ENCODE assay signal across 12 mouse cellular contexts in genomic region chr6:136683410-136684334, GRCm38 (mm10). TPM values are rescaled to one million over a fixed set of nuclear protein-coding genes. Genes with fewer than 3 reads are reported as not detected.
A peak's percentile ranks its signal among the peaks of the same experiment; 100 is the strongest.
DNase-seq lines count a peak whose midpoint lies in the region; ATAC-seq and TF ChIP-seq lines count a peak whose summit lies in the region.
"Had no signal": no experiment of that assay in that cellular context is flagged by ENCODE, and none has a peak within 500 bp of the region (broad histone marks: within the 10 kb centered on the region; RNA-seq: fewer than 3 reads in every experiment).

No protein-coding gene starts in this region.

- peak; percentile 1 for TF ChIP-seq CTCF in ES-Bruce4 (IDR thresholded peaks at IDR 0.05; ENCODE audit: low read depth, low read length)
- TF ChIP-seq CTCF in intestine, postnatal 0 days (IDR thresholded peaks at IDR 0.05; ENCODE audit: low read depth) = no peak

- DNase-seq in heart, adult 18-20 months = peak; percentile 23 to 63
- DNase-seq in spleen, adult 12 weeks (ENCODE audit: low spot score) = peak; percentile 29
- DNase-seq in left cerebral cortex, adult 8-10 months (ENCODE audit: low spot score in 2 of 2) = no peak
- DNase-seq in embryo, embryonic 10 days (ENCODE audit: low spot score) = no peak

- H3K4me1 ChIP-seq in heart, embryonic 11.5 days (ENCODE audit: control insufficient read depth, insufficient read depth, low read length) = 0 out of 2 replicates have a peak, but pooled peaks cover 3% of the 10 kb centered on the region
- peaks cover 2% of the 10 kb centered on the region for H3K4me1 ChIP-seq in ES-Bruce4 (ENCODE audit: control insufficient read depth, insufficient read depth, low read length)
- H3K4me1 ChIP-seq in liver, embryonic 12.5 days = 0 out of 2 replicates have a peak, but pooled peaks cover 4% of the 10 kb centered on the region
- no peaks in the 10 kb centered on the region for H3K4me1 ChIP-seq in intestine, postnatal 0 days (replicated peaks; ENCODE audit: control insufficient read depth, insufficient read depth, low read length)
- H3K4me1 ChIP-seq: embryonic facial prominence, embryonic 10.5 days; forebrain, embryonic 15.5 days; limb, embryonic 13.5 days had no signal

- no peak for ATAC-seq in heart, embryonic 11.5 days (replicated peaks; ENCODE audit: insufficient number of reproducible peaks, low FRiP score, low TSS enrichment)
- ATAC-seq in liver, embryonic 12.5 days = 0 out of 2 replicates have a peak, but pooled peaks have one; percentile 18
- no peak for ATAC-seq in intestine, postnatal 0 days
- ATAC-seq: forebrain, embryonic 15.5 days had no signal

- no peak for TF ChIP-seq POLR2A in ES-Bruce4 (IDR thresholded peaks at IDR 0.05; ENCODE audit: insufficient read depth, low read length)

- no peak overlapping the region for H3K4me3 ChIP-seq in heart, embryonic 11.5 days (ENCODE audit: low read depth, low read length)
- no peak overlapping the region for H3K4me3 ChIP-seq in ES-Bruce4 (ENCODE audit: low read depth, low read length)
- no peak overlapping the region for H3K4me3 ChIP-seq in liver, embryonic 12.5 days
- no peak overlapping the region for H3K4me3 ChIP-seq in intestine, postnatal 0 days (ENCODE audit: low read depth, low read length)
- H3K4me3 ChIP-seq: embryonic facial prominence, embryonic 10.5 days; forebrain, embryonic 15.5 days; limb, embryonic 13.5 days had no signal

- H3K9ac ChIP-seq in heart, embryonic 11.5 days (ENCODE audit: low read depth, low read length) = no peak overlapping the region
- no peak overlapping the region for H3K9ac ChIP-seq in ES-Bruce4 (ENCODE audit: low read depth, poor library complexity, severe bottlenecking)
- no peak overlapping the region for H3K9ac ChIP-seq in liver, embryonic 12.5 days
- no peak overlapping the region for H3K9ac ChIP-seq in intestine, postnatal 0 days (ENCODE audit: low read depth, low read length)
- H3K9ac ChIP-seq: forebrain, embryonic 15.5 days; limb, embryonic 13.5 days had no signal

- no peak overlapping the region for H3K27ac ChIP-seq in heart, embryonic 11.5 days (ENCODE audit: low read depth, low read length)
- H3K27ac ChIP-seq in ES-Bruce4 (ENCODE audit: insufficient read depth, low read length) = no peak overlapping the region
- no peak overlapping the region for H3K27ac ChIP-seq in liver, embryonic 12.5 days
- no peak overlapping the region for H3K27ac ChIP-seq in intestine, postnatal 0 days (ENCODE audit: low read depth, low read length)
- H3K27ac ChIP-seq: embryonic facial prominence, embryonic 10.5 days; forebrain, embryonic 15.5 days; kidney, postnatal 0 days; limb, embryonic 13.5 days had no signal

- H3K27me3 ChIP-seq in heart, embryonic 11.5 days (ENCODE audit: control insufficient read depth, insufficient read depth, low read length) = no peaks in the 10 kb centered on the region
- no peaks in the 10 kb centered on the region for H3K27me3 ChIP-seq in ES-Bruce4 (ENCODE audit: control insufficient read depth, insufficient read depth, low read length, poor library complexity, severe bottlenecking)
- no peaks in the 10 kb centered on the region for H3K27me3 ChIP-seq in liver, embryonic 12.5 days (replicated peaks)
- no peaks in the 10 kb centered on the region for H3K27me3 ChIP-seq in intestine, postnatal 0 days (replicated peaks; ENCODE audit: control insufficient read depth, insufficient read depth, low read length)
- H3K27me3 ChIP-seq: forebrain, embryonic 15.5 days; limb, embryonic 13.5 days had no signal

- H3K4me2 ChIP-seq in heart, embryonic 11.5 days = no peak overlapping the region
- no peak overlapping the region for H3K4me2 ChIP-seq in liver, embryonic 12.5 days
- H3K4me2 ChIP-seq in intestine, postnatal 0 days (replicated peaks; ENCODE audit: low read depth) = no peak overlapping the region
- H3K4me2 ChIP-seq: forebrain, embryonic 15.5 days; limb, embryonic 13.5 days had no signal

- no peaks in the 10 kb centered on the region for H3K36me3 ChIP-seq in heart, embryonic 11.5 days (ENCODE audit: control insufficient read depth, insufficient read depth, low read length)
- H3K36me3 ChIP-seq in ES-Bruce4 (ENCODE audit: control insufficient read depth, insufficient read depth, low read length, poor library complexity, severe bottlenecking) = no peaks in the 10 kb centered on the region
- H3K36me3 ChIP-seq in liver, embryonic 12.5 days = no peaks in the 10 kb centered on the region
- H3K36me3 ChIP-seq in intestine, postnatal 0 days (ENCODE audit: control insufficient read depth, insufficient read depth) = no peaks in the 10 kb centered on the region
- H3K36me3 ChIP-seq: embryonic facial prominence, embryonic 10.5 days; forebrain, embryonic 15.5 days; limb, embryonic 13.5 days had no signal

- 79% methylated on average over 11 of the region's 11 CpGs for WGBS in heart, embryonic 11.5 days (ENCODE audit: insufficient replicate concordance)
- 32% methylated on average over 11 of the region's 11 CpGs for WGBS in liver, embryonic 12.5 days (ENCODE audit: insufficient replicate concordance)
- 82% methylated on average over 11 of the region's 11 CpGs for WGBS in intestine, postnatal 0 days

- no peak for TF ChIP-seq EP300 in ES-Bruce4 (IDR thresholded peaks at IDR 0.05; ENCODE audit: insufficient read depth, low read depth, low read length)

- H3K9me3 ChIP-seq in heart, embryonic 11.5 days (replicated peaks; ENCODE audit: control insufficient read depth, low read length) = no peaks in the 10 kb centered on the region
- H3K9me3 ChIP-seq in ES-Bruce4 (replicated peaks; ENCODE audit: control insufficient read depth, insufficient read depth, low read length, poor library complexity, severe bottlenecking) = no peaks in the 10 kb centered on the region
- H3K9me3 ChIP-seq in liver, embryonic 12.5 days (replicated peaks) = no peaks in the 10 kb centered on the region
- no peaks in the 10 kb centered on the region for H3K9me3 ChIP-seq in intestine, postnatal 0 days (ENCODE audit: control insufficient read depth)
- H3K9me3 ChIP-seq: embryonic facial prominence, embryonic 10.5 days; forebrain, embryonic 15.5 days had no signal

RNA-seq across cellular contexts. Expression of gene Plbd1, which starts 21.9 kb away (rescaled TPM):
- total RNA-seq in heart, adult 18-20 months (2021) = 10 to 100 TPM; 42.7 to 50.9 TPM
- polyA plus RNA-seq in heart, embryonic 11.5 days (2014; fragmentation: Nextera tagmentation; extraction: Ambion mirVana) = 5.3 and 5.4 TPM in 2 replicates
- 1.2 and 1.9 TPM in 2 replicates for polyA plus RNA-seq in ES-Bruce4 (2011; ENCODE audit: insufficient read depth, insufficient read length, low read depth, missing spikeins)
- polyA plus RNA-seq in liver, embryonic 12.5 days (2016; fragmentation: Nextera tagmentation; extraction: Ambion mirVana) = 1.7 and 2.0 TPM in 2 replicates
- total RNA-seq in left cerebral cortex, adult 8-10 months (2022) = under 1 TPM in 2 of 4 experiments, not detected in 2; 0.30 to 0.32 TPM
- 108 and 116 TPM in 2 replicates for polyA plus RNA-seq in intestine, postnatal 0 days (2015; fragmentation: Nextera tagmentation; extraction: Ambion mirVana)

Comparison
In these comparisons a context has a peak if more than half of its experiments do, and no peak if none do; other contexts are left out.
1. DNase-seq: peak in heart, adult 18-20 months (2 of 2) and spleen, adult 12 weeks (single experiment); none in left cerebral cortex, adult 8-10 months (0 of 2) and embryo, embryonic 10 days (single experiment).
2. RNA of gene Plbd1, which starts 21.9 kb away (polyA plus RNA-seq): 108 to 116 TPM in intestine, postnatal 0 days; 5.3 to 5.4 TPM in heart, embryonic 11.5 days, 1.7 to 2.0 TPM in liver, embryonic 12.5 days and 1.2 to 1.9 TPM in ES-Bruce4; every median in the first group is over 10 times any median in the second.